Comparison of ENCODE assay signal across 8 mouse cellular contexts in genomic region chrX:38454900-38455299, GRCm38 (mm10). TPM values are rescaled to one million over a fixed set of nuclear protein-coding genes. Genes with fewer than 3 reads are reported as not detected.
DNase-seq lines count a peak whose midpoint lies in the region; ATAC-seq and TF ChIP-seq lines count a peak whose summit lies in the region.

No protein-coding gene starts in this region.

- no peaks in the 10 kb centered on the region for H3K27me3 ChIP-seq in heart, embryonic 10.5 days (ENCODE audit: insufficient read depth, poor library complexity, severe bottlenecking)
- H3K27me3 ChIP-seq in C2C12 (ENCODE audit: control insufficient read depth, insufficient read depth, insufficient read length), result no peaks in the 10 kb centered on the region
- H3K27me3 ChIP-seq in forebrain, embryonic 14.5 days (replicated peaks; ENCODE audit: control insufficient read depth, insufficient read depth, low read length), result no peaks in the 10 kb centered on the region
- no peaks in the 10 kb centered on the region for H3K27me3 ChIP-seq in liver, embryonic 12.5 days (replicated peaks)

- H3K4me1 ChIP-seq in heart, embryonic 10.5 days, result no peaks in the 10 kb centered on the region; the same call in 1 of the 2 replicates
- no peaks in the 10 kb centered on the region for H3K4me1 ChIP-seq in forebrain, embryonic 14.5 days (ENCODE audit: control insufficient read depth, insufficient read depth, low read length)
- H3K4me1 ChIP-seq in liver, embryonic 12.5 days, result no peaks in the 10 kb centered on the region

- no peak overlapping the region for H3K9ac ChIP-seq in forebrain, embryonic 14.5 days (ENCODE audit: low read length)
- H3K9ac ChIP-seq in liver, embryonic 12.5 days, result no peak overlapping the region

- peaks cover 20% of the 10 kb centered on the region for H3K79me3 ChIP-seq in C2C12 (ENCODE audit: low read depth)

- H3K4me2 ChIP-seq in forebrain, embryonic 14.5 days (ENCODE audit: low read length), result peak overlapping the region; percentile 54
- peak overlapping the region; percentile 79 for H3K4me2 ChIP-seq in liver, embryonic 12.5 days

- H3K27ac ChIP-seq in heart, embryonic 10.5 days, result no peak overlapping the region
- H3K27ac ChIP-seq in forebrain, embryonic 14.5 days (ENCODE audit: low read depth, low read length), result no peak overlapping the region
- H3K27ac ChIP-seq in liver, embryonic 12.5 days, result no peak overlapping the region

- WGBS in heart, embryonic 10.5 days, result 27% methylated on average over 2 of the region's 2 CpGs
- 53% methylated on average over 2 of the region's 2 CpGs for WGBS in forebrain, embryonic 14.5 days
- WGBS in liver, embryonic 12.5 days (ENCODE audit: insufficient replicate concordance), result 18% methylated on average over 2 of the region's 2 CpGs

- peaks cover 19% of the 10 kb centered on the region for H3K36me3 ChIP-seq in heart, embryonic 10.5 days
- peaks cover 23% of the 10 kb centered on the region for H3K36me3 ChIP-seq in C2C12 (ENCODE audit: control insufficient read depth, insufficient read depth)
- 0 out of 2 replicates have a peak, but pooled peaks cover 3% of the 10 kb centered on the region for H3K36me3 ChIP-seq in forebrain, embryonic 14.5 days (ENCODE audit: control insufficient read depth, insufficient read depth, low read length)
- peaks cover 20% of the 10 kb centered on the region for H3K36me3 ChIP-seq in liver, embryonic 12.5 days

- peak overlapping the region; percentile 74 for H3K4me3 ChIP-seq in heart, embryonic 10.5 days
- peak overlapping the region; percentile 48 for H3K4me3 ChIP-seq in C2C12 (ENCODE audit: insufficient read depth, poor library complexity, severe bottlenecking)
- H3K4me3 ChIP-seq in forebrain, embryonic 14.5 days (ENCODE audit: low read depth, low read length), result no peak overlapping the region
- peak overlapping the region; percentile 70; the same call in 1 of the 2 replicates for H3K4me3 ChIP-seq in liver, embryonic 12.5 days

- ATAC-seq in forebrain, embryonic 14.5 days, result no peak
- ATAC-seq in liver, embryonic 12.5 days, result no peak

- peaks cover 33% of the 10 kb centered on the region for H3K79me2 ChIP-seq in C2C12 (ENCODE audit: control insufficient read depth, insufficient read depth)

- intact Hi-C loops in heart, postnatal 10 days (cut with DNase I), result no loop called here

- no peak overlapping the region for H3ac ChIP-seq in C2C12 (ENCODE audit: control insufficient read depth, insufficient read length, low read depth)

- no peak for DNase-seq in heart, embryonic 10.5 days (ENCODE audit: low spot score)
- no peak for DNase-seq in heart, postnatal 10 days
- no peak for DNase-seq in forebrain, embryonic 14.5 days (ENCODE audit: low spot score)
- DNase-seq in spleen, postnatal 4 days (ENCODE audit: low spot score in 2 of 2), result no peak
- no peak for DNase-seq in thymus, postnatal 25 days
- no peak for DNase-seq in cerebellum, adult 11-12 months

- H3K9me3 ChIP-seq in heart, embryonic 10.5 days, result no peaks in the 10 kb centered on the region
- H3K9me3 ChIP-seq in forebrain, embryonic 14.5 days (replicated peaks; ENCODE audit: control insufficient read depth, low read length), result no peaks in the 10 kb centered on the region
- H3K9me3 ChIP-seq in liver, embryonic 12.5 days (replicated peaks), result no peaks in the 10 kb centered on the region

- no peak for TF ChIP-seq CTCF in C2C12 (IDR thresholded peaks at IDR 0.05; ENCODE audit: control insufficient read depth, insufficient read depth, insufficient read length)

TF ChIP-seq in C2C12, 6 proteins besides CTCF, POLR2A, EP300 and RAD21:
- TF ChIP-seq FOSL1 (IDR thresholded peaks at IDR 0.05; ENCODE audit: insufficient read depth, low read length, poor library complexity, severe bottlenecking), result no peak
- no peak for TF ChIP-seq MYOD1 (IDR thresholded peaks at IDR 0.05; ENCODE audit: control insufficient read depth, insufficient read length, low read depth)
- TF ChIP-seq MYOG (IDR thresholded peaks at IDR 0.05; ENCODE audit: control insufficient read depth, extremely low read depth, insufficient read length), result no peak
- TF ChIP-seq USF1 (IDR thresholded peaks at IDR 0.05; ENCODE audit: low read depth), result no peak
- TF ChIP-seq MAX (IDR thresholded peaks at IDR 0.05), result no peak
- no peak for TF ChIP-seq CEBPB (IDR thresholded peaks at IDR 0.05; ENCODE audit: low read depth)

RNA-seq across cellular contexts. Expression of gene Lamp2, which starts 1.4 kb away (rescaled TPM):
- polyA plus RNA-seq in heart, embryonic 10.5 days (2016; fragmentation: Nextera tagmentation; extraction: Ambion mirVana), result 96.9 and 115 TPM in 2 replicates
- 100 to 1,000 TPM; 154 to 161 TPM for total RNA-seq in heart, postnatal 10 days (2021)
- polyA plus RNA-seq in C2C12 (2012; fragmentation: generic; extraction: Trizol), result 50.8 TPM
- 65.7 and 68.6 TPM in 2 replicates for polyA plus RNA-seq in forebrain, embryonic 14.5 days (2014; fragmentation: Nextera tagmentation; extraction: Ambion mirVana)
- polyA plus RNA-seq in liver, embryonic 12.5 days (2016; fragmentation: Nextera tagmentation; extraction: Ambion mirVana), result 46.5 and 48.6 TPM in 2 replicates
